Mouse (Mus musculus) brain, embryonic 14.5 days (tissue): ENCODE data around the gene BC025920.

Source experiments
- CTCF ChIP-seq: fragments of 200-500 bp; IDR thresholded peaks from 2 replicates; pipeline ENCODE4 v1.5.1; 2012; ENCODE audit warnings: inconsistent platforms, mild to moderate bottlenecking, moderate library complexity, borderline replicate concordance; ENCODE audit not compliant: insufficient read depth, insufficient read length; ENCODE audit errors: extremely low read depth
- POLR2A ChIP-seq: fragments of 200-500 bp; IDR thresholded peaks from 2 replicates; pipeline ENCODE4 v1.6.1; 2012; ENCODE audit warnings: mild to moderate bottlenecking, inconsistent platforms, borderline replicate concordance; ENCODE audit not compliant: poor library complexity, insufficient read depth, insufficient read length, severe bottlenecking; ENCODE audit errors: extremely low read depth

DNA sequence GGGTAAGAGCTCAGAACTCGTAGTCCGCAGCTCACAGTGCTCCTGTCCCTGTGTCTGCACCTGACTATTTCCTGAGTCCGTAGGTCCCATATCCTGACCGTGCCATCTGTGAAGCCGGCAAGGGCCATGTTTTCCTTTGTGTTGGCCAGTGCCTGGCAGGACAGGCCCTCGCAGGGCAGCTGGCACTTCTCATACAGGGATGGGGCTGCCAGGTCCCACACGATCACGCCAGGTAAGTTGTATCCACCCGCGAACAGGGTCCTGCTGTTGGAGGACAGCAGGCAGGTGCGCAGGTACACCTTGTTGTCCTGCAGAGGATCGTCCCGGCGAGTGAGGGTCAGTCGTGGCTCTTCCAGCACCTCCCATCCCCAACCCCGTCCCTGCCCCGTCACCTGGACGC is 12.1 kb upstream of the BC025920 start:
- no peak for TF ChIP-seq CTCF
- no peak for TF ChIP-seq POLR2A
